ENCODE assay signal across 18 mouse cellular contexts in genomic region chrX:65241861-65242525, GRCm38 (mm10).
"Had no signal": no experiment of that assay in that cellular context is flagged by ENCODE, and none has a peak within 500 bp of the region (broad histone marks: within the 10 kb centered on the region; RNA-seq: fewer than 3 reads in every experiment).

No protein-coding gene starts in this region.

- H3K4me3 ChIP-seq: layer of hippocampus, adult 2 months; limb, embryonic 13.5 days; liver, embryonic 15.5 days; neural tube, embryonic 13.5 days had no signal

- H3K4me2 ChIP-seq: limb, embryonic 13.5 days; liver, embryonic 15.5 days; midbrain, embryonic 11.5 days; neural tube, embryonic 13.5 days had no signal

- H3K4me1 ChIP-seq: limb, embryonic 13.5 days; liver, embryonic 15.5 days; neural tube, embryonic 13.5 days had no signal

- DNase-seq: kidney, adult 9 months; kidney, postnatal 36 days; left cerebral cortex, postnatal 4 days; lung, adult 2 months; lung, postnatal 36 days; right cerebral cortex, adult 18-20 months; right cerebral cortex, postnatal 25 days; thymus, adult 18-20 months; thymus, postnatal 14 days had no signal

- H3K27ac ChIP-seq: kidney, postnatal 0 days; layer of hippocampus, adult 2 months; limb, embryonic 13.5 days; liver, embryonic 15.5 days; neural tube, embryonic 13.5 days; stomach, postnatal 0 days had no signal

- H3K27me3 ChIP-seq: limb, embryonic 13.5 days; liver, embryonic 15.5 days; neural tube, embryonic 13.5 days had no signal

- H3K9me3 ChIP-seq: limb, embryonic 13.5 days; liver, embryonic 15.5 days; neural tube, embryonic 13.5 days had no signal

- ATAC-seq: lung, postnatal 0 days; midbrain, embryonic 16.5 days had no signal

- H3K9ac ChIP-seq: limb, embryonic 13.5 days; liver, embryonic 15.5 days; neural tube, embryonic 13.5 days had no signal

- H3K36me3 ChIP-seq: limb, embryonic 13.5 days; liver, embryonic 15.5 days; neural tube, embryonic 13.5 days had no signal
